Mouse (Mus musculus) thymus, postnatal 36 days (tissue): ENCODE results near the gene Eif4e3.

Source experiments
- DNase-seq, 2 experiments: peaks; one replicate each; pipeline ENCODE4 v3.0.0; 2022; ENCODE audit warnings: mixed read lengths in 2 of 2

Gene Eif4e3

DNA sequence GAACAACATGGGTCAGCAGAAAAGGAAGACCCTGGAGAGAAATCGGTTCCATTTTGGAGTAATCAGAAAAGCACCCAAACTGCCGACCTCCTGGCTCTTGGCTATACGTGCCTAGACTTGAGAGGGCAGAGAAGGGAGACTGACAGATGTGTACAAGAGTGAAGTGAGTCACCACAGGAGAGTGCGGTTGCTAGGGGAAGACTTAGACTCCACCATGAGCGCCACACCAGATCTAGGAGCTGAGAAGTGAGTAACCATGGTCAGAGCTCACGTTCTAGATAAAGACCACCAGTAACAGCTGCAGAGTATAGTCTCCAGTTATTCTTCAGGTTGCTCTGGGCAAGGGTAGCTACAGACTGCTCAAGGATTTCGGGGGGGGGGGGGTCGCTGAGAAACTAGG, 3.3 kb downstream of the Eif4e3 start:
- no peak for DNase-seq

DNA sequence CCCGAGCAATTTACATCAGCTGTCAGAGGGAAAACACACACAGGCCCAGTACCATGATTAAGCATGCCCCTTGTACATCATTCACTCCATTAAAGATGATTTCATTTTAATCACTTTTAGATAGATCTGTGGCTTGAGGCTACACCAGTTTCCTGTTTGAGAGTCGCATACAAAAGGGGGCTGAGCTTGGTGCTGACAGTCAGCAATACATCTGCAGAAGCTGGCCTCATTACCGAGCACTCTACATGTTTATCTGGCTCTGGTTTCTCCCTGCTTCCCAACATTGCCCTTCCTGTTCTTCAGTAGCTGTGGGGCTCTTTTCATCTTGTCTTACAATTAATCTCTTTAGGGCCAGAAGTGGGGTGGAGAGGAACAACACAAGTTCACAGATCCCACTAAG, 6.1 kb downstream of the Eif4e3 start:
- DNase-seq, result peak in 1 of 2 experiments; percentile 52

DNA sequence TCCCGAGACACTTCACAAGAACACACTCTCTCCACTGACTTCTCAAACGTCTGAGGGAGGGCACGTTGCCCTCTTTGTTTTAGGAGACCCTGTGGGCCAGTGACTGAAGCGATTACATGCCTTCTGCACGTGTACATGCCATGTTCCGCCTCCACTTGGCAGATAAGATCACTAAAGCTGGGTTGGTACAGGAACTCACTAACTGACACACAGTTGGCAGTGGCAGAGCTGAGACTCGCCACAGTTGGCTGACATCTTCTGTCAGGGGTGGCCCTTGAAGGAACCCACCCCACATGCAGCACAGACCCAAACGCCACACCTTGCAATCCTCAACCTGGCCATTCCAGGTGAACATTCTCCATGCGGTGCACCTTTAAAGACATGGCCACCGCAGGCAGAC, 8.0 kb downstream of the Eif4e3 start:
- DNase-seq, result peak; percentile 65 to 79

DNA sequence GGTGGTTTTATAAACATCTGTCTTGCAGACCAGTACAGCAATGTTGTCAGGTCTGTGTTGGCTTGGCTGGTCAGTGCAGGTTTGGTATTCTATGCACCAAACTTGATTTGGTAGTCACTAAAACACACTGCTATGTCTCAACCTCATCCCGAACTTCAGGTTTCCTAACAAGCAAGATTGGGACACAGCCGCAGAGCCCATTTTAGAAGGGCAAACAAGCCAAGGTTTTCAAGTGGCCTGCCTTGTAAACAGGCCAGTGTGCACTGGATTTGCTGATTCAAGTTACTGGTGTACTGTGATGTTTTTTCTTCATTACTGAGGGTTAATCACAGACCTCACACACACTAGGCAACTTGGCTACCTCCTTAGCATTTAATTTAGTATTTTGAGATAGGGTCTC, 10.5 kb downstream of the Eif4e3 start:
- no peak for DNase-seq

DNA sequence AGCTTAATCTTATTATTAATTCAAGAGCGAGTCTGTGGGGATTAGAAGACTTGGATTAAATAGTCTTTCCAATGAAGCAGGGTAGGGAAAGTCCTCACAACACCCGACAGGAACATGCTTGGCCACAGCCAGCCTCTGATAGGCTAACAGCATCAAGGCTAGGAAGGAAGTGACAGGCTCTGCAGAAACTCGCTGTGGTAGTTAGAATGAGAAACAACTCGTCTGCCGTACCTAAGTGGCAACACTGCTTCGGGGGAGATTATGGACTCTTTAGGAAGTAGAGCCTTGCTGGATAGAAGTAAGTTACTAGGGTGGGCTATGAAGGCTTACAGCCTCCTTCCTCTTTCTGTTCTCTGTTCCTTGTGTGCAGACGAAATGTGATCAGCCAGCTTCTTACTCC, 11.1 kb downstream of the Eif4e3 start:
- DNase-seq, result peak; percentile 59 to 71

DNA sequence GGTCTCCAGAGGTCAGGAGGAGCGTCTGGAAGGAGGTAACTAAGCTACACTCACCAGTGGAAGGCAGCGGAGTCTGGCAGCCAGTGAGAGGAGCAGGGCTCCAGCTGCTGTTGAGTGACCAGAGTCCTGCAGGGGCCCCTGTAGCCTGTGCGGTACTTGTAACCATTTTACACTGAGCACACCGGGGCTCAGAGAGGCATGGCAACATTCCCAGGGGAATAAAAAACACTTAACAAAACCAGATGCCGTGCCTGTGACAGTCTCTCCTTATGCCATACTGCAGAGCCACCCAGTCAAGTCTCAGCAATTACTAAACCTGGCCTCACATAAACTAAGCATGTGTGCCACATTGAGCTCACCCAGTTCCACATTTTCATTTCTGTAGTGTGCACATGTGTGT, 12.2 kb downstream of the Eif4e3 start:
- no peak for DNase-seq

DNA sequence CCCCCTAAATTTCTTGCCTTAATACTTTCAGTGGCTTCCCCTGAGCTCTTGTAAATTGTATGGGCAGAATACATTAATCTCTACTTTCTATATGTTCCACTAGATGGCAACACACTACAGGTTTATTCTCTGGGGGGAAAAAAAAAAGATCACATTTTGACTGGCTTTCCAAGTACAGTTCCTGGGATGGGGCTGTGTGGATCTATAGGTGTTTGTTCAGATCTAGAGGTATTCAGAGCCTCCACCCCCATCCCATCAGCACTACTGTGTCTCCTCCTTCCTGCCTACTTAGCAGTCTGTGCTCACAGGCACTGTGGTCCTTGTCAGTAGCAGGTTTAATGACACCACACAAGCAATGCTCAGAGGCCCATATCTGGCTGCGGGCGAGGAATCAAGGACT, 14.2 kb downstream of the Eif4e3 start:
- no peak for DNase-seq

DNA sequence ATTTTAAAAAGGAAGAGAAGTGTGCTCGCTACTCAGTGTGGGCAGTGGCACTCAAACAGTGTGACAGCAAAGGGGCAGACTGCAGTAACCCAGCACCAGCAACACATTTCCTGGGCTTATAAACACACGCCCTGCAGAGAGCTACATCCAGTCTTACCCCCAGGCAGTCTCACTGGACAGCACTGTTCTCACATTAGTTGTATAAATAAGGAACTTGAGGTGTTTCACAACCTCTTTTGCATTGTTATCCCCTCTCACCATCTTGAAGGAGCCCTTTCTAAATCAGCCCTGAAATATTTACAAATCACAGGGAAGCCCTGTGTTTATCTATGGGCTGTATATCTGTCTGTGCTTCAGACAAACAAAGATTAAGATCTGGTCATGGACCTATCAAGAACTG, 17.3 kb downstream of the Eif4e3 start:
- DNase-seq, result no peak

DNA sequence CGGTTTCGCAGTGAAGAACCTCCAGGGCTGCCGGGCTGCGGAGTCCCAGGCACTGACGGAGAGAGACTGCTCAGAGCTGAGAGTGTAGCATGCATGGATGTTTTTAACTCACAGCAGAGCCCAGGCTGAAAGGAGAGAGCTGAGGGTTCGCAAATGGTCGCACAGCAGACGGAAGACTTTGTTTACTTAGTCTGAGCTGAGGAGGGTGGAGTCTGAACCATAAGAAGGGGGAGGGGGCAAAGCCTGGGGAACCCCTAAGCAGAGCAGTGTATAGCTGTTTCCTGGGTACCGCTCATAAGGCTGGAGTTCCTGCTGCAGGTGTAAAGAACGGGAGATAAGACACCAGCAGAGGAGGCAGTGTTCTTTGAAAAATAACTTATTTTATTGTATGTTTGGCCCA, 20.2 kb downstream of the Eif4e3 start:
- DNase-seq, result peak in 1 of 2 experiments; percentile 78

DNA sequence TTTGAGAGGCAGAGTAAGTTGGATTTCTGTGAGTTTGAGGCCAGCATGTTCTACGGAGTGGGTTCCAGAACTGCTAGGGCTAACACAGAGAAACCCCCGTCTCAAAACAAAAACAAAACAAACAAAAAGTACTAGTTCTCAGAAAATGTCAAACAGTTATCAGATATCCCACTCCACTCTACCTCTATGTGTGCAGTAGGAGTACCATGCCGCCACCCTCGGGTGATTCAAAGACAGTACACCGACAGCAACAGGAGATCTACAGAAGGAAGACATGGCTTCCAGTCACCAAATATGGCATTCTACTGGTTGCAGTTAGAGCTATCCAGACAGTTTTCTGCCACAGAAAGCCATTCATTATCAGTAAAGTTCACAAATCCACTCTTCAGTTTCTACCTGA, 21.7 kb downstream of the Eif4e3 start:
- peak; percentile 54 to 70 for DNase-seq

DNA sequence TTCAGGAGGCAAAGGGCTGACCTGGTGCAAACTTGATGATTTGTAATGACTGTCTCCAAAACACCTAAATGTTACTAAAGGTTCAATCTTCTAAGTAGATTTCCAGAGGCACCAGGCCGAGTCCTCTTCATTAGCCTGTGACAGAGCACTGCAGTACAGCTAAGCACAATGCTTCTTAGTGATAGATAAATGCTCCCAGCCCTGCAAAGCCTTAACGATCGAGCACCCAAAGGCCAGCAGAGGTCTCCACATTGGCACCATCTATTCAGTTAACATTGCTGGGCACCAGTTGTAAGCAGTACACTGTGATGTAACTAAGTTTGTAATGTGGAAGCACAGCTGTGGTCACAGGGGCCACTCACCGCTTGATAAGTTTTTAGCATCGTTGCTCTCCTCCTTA, 22.2 kb downstream of the Eif4e3 start:
- no peak for DNase-seq

DNA sequence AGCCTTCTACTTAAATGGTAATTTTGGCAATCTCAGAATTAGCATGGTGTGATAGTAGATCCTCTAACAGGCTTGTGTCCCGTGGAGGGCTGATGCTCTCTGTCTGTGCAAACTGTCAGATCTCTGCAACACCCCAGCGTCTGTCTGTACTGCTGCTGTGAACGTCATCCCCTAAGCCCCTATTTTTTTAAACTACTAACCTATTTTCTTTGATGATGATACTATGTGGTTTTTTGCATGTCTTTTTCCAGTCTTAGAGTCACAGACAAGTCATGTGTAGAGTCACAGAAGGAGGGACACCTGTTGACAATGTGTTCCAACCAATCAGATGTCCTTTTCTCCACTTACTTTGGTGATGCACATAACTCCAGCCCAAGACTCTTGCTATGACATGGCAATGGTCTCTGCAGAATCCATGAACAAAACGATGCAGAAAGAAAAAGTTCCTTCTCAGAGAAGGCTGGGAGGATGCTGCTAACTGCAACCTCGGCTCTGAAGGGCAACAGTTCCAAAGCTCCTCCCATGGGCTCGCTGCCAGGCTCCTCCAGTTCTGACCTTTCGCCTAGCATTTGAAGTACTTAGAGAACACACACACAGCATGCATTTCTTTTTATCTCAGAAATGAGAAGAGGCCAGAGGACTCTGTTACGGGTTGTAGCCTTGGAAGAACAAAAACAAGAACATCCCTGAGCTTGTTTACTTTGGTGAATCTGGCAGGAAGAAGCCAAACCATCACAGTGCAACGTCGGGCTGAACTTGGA, 23.0 kb downstream of the Eif4e3 start:
- peak; percentile 57 to 71 for DNase-seq

DNA sequence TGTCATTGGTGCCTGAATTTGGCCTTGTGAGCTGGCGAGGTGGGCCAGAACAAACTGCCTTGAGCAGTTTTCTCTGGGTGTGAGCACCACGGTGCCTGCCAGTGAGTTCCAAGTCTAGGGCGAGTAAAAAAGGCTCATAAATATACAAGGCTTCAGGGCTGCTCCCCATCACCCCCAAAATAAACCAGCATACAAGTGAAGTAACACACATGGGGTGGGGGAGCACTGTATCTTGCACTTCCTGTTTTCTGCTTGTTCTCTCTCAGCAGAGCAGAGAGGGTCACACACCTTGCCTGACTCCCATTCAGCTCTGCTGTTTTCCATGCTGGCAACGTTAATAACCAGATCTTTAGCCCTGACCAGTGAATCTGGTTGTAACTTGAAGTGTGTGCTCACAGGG, 29.1 kb downstream of the Eif4e3 start:
- DNase-seq, result peak; percentile 44 to 57

DNA sequence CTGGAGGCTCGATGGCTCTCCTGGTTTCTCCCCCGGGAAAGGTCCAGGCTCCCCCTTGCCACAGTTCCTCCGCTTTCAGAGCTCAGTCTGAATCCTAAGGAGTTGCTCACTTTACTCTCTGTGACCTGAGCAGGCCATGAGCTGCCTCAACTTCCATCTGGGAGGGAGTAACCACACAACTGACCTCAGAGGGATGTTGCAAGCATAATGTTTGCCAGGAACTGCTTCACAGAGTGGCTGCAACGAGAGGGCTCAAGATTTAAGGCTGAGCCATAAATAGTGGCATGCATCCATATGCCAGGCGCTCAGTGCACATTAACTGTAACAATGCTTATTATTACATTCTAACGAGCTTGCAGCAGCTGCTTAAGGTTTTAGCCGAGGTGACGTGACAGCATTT, 29.8 kb downstream of the Eif4e3 start:
- no peak for DNase-seq

DNA sequence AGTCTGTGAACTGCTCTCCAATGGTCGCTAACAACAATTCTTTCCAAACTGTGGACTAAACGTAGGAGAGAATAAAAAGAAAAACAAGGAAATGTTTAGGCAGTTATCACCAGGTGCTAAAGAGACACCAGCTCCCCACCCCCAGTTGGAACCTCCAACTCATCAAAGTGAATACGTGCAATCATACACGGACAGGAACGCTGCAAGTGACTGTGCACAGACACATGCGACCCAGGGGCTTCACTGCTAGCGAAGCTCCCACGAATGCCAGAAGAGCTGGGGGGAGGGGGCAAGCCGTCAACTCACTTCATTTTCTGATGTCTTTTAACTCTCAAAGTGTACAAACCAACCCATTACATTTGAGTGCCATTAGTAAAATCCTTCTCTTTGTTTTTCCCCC, 30.4 kb downstream of the Eif4e3 start:
- DNase-seq, result peak in 1 of 2 experiments; percentile 65

DNA sequence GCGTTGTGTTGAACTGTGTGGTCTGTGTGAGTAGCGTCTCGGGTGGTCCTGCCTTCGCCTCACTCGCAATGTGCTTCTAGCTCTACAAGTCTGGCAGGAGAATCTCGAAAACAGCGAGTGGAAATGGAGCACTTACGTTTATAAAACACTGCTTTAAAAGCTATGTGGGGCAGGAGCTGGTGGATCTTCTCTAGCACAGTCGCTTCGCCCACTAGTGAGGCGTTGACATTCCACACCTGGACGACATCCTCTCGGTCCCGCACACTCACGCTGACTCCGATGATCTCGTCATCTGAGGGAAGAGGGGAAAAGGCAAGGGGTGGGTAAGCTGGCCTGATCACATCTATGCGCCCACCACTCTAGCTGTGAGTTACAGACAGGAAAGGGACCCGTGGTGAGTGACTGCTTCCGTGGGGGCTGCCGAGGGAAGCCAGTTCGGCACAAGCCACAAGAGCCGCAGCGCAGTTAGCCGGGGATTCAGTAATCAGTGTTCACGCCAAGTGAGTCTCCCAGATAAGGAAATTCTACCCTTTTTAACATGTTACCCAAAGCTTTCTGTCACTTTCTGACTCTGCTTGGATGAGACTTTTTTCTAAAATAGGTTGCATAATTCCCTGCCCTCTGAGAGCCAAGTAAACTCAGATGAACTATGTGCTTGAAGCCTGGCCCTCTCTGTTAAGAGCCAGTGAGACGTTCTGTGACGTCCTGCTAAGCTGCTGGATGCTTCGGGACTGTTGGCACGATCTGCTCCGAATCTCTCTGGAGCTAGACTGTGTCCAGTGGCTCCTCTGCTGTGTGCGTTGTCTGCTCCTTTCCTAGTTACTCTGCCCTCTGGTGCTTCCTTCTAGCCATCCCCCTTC, 34.2 kb downstream of the Eif4e3 start:
- no peak for DNase-seq

DNA sequence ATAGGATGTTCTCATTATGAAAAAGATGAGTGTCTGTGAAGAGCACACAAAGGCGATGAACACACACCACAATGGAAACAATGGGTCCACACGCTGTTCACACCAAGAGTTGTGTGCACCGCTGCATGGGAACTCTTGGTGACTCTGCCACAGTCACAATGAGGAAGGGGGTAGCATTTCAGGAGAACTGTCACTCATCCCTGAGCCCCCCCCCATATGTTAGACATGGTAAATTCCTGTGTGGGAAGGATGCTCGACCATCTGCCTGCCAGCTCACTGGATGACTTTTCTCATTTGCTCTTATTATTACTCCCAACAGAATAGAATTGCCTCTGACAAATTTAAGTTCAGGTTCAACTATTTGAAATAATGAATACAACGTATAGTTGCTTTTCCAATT, 34.9 kb downstream of the Eif4e3 start:
- no peak for DNase-seq

DNA sequence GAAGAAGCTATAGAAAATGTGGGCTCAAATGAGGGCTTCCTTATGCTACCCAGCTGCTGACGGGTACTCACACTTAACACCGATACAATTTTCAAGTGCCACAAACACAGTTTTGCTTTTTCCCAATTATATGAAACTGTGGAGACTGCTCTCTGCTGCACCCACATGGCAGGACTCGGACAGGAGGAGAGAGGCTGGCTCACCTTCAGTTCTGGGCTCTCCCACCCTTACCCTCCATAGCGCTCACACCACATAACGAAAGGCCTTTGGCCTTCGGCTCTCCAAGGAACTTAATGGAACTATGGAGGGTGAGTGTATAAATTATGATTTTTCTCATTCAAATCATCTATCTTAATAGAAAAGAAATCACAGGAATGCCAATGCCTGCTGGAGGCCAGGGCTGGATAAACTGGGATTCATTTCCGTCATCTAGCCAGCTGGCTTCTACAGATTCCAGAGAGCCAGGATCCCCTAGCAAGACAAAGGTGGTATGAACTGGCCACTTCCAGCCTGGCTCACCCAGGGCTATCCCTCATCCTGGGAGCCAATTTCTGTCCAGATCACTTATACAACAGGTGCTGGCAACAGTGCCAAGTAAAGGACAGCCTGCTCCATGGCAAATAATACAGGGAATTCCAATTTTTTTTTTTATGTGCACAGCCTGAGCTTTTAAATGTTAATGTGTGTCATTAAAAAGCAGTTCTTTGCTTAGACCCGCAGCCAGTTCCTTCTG, 36.7 kb downstream of the Eif4e3 start:
- DNase-seq, result no peak

DNA sequence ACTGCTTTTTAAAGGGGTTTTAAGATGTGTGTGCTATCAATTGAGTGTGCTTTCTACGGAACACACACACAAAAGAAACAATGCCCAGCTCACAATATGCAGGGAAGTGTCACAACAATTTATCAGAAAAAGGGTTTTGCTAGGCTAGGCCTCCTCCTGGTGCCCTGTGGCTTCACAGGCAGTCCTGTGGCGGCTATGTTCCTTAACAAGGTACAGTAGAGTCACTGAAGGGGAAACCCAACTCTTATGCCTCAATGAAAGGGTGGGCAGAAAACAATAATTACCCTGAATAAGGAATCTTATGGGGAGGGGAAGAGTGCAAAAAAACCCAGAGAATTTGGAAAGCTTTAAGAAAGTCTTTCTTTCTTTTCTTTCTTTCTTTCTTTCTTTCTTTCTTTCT, 40.2 kb downstream of the Eif4e3 start:
- no peak for DNase-seq

DNA sequence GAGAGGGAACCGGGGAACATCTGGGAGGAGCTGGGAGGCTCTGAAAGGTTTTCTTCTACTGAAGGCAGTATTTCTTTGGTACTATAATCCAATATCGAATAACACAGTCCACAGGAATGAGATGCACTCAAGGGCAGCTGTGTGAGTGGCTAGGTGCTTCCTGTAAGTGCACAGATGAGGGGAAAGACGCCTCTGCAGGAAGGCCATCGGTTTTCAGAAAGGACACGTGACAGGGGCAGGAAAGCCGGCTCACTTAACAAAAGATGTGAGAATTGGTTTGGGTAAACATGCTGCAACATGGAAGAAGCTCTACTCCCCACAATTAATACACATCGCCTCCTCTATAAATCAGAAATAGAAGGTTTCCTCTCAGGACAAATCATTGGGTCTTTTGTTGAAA, 40.8 kb downstream of the Eif4e3 start:
- peak in 1 of 2 experiments; percentile 61 for DNase-seq

DNA sequence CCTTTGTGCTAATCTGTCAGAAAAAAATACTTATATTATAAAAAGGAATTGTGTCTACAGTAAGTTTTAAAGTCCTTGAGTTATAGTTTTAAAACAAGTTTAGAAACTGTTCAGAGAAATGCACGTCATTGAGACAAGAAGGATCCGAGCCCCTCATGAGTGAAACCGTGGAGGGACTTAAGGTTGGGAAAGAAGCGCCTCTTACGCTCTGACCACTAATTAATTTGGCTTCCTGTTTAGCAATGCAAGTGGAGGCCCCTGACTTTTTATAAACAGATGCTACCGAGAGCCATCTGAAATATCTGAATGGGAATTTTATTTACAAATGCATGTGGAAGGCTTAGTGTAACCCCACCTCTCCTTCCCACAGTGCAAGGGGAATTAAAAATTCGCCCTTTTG, 41.3 kb downstream of the Eif4e3 start:
- DNase-seq, result no peak

DNA sequence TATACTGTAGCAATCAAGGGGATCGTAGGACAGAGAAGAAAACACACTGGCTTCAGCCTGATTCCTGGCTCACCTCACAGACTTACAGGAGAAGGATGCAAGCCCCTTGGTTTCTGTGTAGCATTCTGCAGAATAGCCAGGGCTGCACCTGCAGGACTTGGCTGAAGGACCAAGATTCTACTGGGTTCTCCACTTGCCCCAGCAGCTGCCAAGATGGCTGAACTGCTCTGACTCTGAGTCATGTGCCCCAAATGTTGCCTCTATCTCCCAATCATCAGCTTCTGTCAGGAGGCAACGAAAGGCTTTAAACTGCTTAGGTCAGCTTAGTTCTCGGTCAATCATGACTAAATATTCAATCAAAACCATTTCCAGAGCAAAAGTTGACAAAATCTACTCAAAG, 42.0 kb downstream of the Eif4e3 start:
- no peak for DNase-seq

DNA sequence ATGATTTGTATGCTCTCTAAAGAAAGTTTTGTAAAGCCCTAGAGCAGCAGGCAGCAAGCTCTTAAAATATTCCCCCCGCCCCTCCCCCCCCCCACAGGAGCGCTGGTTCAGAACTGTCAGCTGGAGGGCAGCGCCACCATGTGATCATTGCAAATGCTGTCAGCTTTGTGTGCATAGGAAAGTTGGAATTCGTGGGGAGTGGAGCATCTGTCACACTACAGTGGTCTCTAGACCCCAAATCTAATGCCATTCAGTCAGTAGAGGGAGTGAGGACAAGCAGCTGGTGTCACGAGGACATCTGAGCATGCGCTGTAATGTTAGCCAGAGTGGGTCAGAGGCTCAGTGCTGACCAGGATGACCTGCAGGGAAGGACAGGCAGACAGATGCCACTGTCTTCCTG, 42.9 kb downstream of the Eif4e3 start:
- DNase-seq, result peak in 1 of 2 experiments; percentile 37

DNA sequence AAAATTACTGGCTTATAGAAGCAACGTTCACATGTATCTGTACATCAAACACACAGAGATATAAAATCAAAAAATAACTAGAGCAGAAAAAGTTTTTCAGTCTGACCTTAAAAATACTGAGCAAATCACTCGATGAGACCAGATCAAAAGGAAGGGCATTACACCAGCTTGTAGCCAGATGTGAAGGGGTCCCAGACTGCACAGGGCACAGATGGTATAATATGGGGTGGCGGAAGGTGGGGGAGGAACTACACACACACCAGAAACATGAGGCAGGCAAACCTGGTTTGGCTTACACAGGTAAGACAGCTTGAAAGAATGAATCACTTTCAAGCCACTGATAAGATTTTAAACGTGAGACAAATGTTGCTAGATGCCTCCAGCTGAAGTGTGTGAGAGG, 45.4 kb downstream of the Eif4e3 start:
- no peak for DNase-seq
